Mouse (Mus musculus) thymus, adult 18-20 months (tissue): ENCODE data around the gene Chaf1a.

Experiments
- DNase-seq, 2 experiments: peaks; one replicate each; pipeline ENCODE4 v3.0.0; 2022; ENCODE audit warnings: mixed read lengths in 2 of 2

Chaf1a gene

DNA sequence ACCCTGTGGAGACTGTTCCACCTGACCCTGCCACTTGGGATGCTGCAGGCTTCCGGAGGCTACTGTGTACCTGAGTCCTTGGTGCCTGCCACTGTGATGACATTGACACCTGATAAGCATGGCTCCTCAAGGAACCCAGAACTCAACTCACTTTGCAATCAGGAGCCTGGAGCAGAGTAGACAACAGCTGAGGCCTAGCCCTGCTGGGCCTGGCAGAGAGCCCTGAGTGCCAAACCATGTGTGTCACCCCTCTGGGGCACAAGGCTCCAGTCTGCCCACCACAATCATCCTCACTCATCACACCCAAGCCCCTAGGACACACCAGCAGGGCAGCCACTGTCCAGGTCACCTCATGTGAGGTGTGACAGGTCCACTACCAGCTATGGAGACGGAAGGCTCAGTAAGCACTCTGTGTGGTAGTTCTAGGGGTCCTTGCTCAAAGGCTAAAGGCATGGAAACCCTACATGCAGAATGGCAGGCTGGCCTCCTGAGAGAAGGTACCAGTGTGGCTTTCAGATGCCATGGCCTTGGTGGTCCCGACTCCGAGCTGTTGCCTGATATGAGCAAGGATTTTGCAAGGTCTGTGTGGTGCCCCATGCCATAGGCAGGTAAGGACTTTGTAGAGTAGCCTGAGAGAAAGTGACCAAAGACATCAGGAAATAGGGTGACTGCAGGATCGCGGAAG lies 19.7 kb upstream of the Chaf1a start:
- no peak for DNase-seq

DNA sequence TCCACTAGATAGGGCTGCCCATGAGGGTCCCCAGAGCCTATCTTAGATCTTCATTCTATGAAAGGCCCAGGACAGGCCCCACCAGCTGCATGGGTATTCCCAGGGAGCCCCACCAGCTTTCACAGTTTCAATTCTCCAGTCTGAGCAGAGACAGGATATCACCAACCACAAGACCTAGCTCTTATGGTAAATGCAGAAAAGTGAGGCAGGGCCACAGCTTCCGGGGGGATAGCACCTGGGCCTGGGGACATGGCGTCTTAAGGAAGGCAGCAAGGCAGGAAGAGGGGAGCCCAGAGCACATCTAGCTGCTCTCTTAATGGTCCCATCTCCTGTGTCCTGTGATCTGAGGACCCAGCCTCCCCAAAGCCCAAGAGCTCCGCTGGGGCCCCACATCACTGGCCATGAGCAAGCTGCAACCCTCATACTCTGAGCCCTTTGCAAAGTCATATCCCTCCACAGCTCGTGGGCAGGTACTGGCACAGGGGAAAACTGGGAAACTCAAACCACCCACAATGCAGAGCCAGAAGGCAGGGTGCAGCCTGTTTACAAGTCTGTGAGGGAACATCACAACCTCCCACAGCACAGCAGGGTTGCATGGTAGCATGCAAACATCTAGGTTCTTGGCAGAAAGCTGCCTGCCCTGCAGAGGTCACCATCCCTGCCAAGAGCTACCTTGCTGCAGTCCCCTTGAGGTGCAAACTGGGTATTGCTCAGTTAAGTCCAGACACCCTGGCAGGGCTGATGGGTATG lies 18.9 kb upstream of the Chaf1a start:
- peak; percentile 78 to 84 for DNase-seq

DNA sequence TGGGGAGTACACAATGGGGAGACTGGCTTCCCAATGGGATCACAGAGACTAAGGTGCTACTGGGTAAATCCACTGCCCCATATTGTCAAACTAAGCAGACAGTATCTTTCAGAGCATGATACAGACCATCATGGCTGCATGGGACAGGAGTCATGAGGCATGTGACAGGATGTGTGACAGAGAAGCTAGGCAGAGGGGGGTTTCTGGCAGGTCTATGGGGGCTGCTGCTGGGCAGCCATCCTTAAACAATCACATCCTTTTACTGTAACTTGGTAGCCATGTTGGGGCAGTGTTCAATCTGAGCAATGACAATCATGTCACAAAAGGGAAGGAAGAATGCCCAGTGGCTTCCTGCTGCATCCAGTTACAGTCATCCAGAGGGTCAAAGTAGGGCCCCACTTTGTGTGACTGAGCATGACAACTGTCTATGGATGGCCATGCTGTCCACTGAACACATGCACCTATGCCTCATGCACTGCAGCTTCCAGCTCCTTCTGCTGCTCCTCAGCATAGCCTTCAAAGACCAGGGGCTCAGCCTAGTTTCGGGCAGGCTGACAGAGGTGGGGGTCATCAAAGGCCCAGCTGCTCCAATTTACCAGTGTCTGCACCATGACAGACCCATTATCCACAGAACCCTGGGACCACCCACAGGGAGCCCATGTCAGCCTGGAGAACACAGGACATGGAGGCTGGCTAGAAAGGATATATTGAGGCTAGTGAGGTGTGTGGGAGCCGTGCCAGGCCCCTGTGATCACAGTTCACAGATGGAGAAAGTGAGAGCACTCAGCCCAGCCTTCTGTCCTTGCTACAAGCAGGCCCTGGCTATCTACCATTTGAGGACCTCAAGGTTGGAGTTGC lies 17.9 kb upstream of the Chaf1a start:
- DNase-seq, result no peak

DNA sequence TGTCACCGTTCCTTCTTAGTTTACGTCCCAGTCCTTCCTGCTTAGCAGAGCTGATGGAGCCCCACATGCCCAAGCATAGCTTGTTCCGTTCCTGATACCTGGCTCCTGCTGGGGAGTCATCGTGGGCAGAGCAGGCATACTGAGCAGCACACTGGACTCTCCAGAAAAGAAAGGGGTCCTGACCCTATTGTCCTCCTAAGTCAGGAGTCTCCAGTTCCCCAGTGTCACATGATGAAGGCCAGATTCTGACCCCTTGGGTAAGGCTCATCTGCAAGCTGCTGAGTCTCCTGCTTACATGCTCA lies 17.3 kb upstream of the Chaf1a start:
- DNase-seq, result no peak

DNA sequence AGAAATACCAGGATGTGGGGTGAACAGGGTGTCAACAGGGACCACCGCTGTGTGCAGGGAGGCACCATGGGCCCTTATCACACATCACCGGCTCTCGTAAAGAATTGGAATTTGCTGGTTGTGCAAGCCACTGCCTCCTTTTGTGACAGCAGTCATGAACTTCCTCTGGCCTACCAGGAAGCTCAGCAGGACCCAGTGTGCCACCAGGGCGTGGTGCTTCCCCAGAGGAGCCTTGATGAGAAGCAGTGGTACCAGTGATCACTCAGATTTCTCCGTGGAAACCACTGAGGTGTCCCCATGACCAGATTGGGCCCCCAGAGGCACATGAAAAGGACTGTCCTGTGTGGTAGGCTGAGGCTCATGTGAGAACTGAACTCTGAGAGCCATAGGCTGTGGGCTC lies 16.9 kb upstream of the Chaf1a start:
- no peak for DNase-seq

DNA sequence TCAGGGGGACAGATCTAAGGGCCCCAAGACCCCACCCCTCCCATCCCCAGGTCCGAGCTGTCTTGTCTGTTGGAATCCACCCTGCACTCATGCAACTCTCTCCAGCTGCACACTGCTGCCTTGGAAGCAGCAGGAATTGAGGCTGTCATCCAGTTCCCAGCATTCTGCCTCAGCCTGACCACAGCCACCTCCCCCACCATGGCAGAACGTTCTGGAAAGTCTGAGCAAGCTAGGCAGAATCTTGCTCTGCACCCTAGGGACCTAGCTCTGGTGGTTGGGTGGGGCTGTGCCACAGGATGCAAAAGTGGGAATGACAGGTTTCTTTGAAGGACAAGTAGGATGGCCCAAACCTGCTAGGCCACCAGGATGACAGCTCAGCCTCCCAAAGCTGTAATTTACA lies 15.8 kb upstream of the Chaf1a start:
- no peak for DNase-seq

DNA sequence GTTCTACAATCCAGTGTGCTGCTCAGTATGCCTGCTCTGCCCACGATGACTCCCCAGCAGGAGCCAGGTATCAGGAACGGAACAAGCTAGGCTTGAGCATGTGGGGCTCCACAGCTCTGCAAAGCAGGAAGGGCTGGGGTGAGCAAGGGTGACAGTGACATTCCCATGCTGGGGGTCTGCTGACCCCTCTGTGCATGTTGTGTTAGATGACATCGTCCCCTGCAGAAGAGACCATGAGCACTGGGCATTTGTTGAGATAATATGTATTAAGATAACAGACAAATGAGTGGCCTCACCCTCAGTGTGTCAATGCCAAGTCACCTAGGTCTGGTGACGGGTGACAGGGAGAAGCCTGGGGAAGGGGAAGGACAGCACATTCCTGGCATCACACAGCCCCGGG lies 15.3 kb upstream of the Chaf1a start:
- DNase-seq, result no peak

DNA sequence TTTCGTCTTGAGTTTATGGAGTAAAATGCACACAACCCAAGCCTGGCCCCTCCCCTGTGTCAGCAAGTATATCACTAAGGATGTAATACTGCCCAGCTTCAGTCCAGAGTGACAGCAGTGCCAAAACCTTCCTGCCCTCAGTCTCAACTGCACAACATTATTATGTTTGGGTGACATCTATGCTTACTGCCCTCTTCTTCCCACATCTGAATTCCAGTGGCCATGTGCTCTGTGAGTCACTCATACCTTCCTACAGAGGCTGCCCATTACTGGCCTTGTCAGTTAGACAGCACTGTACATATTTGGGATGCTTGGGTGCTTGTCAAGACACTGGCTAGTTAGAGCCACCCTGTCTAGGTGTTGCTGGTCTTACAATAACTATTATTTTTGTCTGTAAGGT lies 13.9 kb upstream of the Chaf1a start:
- no peak for DNase-seq

DNA sequence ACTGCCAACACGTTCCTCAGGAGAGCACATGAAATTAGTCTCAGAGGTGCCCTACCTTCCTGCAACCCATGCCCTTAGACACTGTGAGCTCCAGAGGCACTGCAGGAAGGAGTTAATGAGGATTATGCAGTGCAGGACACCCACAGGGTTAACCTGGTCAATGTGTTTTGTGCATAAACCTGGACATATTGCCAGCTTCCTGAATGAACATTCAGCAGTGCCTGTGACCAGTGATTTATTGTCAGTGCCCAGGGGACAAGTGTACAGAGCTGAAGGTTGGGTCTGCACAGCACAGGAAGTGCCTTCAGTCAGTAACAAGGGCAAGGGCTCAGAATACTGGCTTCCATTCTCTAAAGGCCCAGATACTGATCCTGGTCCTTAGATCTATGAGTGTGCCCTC lies 13.4 kb upstream of the Chaf1a start:
- DNase-seq, result no peak

DNA sequence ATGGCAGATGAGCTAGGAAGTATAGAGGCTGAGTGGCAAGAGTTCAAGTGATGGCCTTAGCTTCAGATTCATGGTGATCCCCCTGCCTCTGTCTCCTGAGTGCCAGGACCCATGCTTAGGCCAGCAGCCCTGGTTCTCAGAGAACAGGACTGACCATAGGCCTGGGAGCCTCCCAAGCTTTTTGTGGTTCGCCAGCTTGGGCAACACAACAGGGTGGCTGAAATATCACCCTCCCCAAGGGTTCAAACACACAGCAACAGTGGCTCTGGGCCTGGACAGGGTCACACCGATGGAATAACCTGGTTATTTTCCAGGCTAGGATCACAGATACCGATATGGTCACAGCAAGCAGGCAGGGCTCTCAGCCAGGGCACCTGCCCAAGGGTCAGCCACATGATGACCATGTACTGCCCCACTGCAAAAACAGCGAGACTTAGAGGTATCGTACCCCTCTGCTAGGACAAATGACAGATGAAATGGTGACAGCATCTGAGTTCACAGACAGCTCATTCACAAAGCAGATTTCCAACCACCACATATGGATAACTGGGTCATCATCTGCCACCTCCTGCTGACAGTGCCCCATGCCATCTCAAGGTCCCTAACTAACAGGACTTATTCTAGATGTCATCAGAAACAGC lies 12.3 kb upstream of the Chaf1a start:
- no peak for DNase-seq

DNA sequence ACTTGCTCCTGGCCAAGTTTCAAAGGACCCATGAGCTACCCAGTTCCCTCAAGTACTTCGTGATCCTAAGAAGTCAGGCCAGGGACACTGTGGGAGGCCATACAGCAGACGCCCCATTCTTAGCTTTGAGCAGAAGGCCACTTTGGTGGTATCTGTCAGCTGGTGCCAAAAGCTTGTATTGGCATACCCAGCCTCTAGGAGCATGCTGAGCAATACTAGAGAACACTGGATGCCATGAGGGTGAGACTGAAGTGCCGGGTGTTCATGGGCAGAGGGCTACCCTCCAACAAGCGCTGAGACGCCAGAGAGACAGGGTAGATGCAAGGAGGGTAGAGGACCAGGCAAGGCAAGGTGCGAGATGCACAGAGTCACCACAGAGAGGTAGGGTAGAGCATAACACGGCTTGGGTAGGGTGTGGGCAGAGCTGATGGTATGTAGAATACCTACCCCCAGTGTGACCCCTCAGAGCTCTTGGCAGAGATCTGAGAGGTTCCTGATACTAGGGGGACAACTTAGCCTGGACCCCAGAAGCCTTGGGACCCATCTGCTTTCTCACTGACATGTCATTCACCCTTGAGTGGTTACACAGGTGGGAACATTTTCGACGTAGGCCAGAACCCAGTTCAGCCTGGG lies 9.9 kb upstream of the Chaf1a start:
- no peak for DNase-seq

DNA sequence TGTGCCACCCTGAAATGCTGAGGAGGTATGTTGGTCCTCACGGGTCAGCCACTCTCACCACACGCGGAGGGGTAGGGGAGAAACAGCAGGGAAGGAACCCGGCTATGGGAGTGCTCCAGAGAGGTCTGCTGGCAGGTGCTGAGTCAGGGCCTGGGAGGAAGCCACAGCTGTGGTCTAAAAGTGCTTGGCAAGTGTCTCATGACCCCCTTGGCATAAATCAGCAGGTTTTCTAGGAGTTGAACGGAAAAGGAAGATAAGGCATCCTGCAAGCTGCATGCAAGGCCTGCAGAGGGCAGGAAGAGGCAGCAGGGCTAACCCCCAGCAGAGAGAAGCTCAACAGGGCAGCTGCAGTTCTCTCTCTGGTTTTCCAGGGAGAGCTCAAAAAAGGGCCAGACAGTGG lies 9.3 kb upstream of the Chaf1a start:
- no peak for DNase-seq

DNA sequence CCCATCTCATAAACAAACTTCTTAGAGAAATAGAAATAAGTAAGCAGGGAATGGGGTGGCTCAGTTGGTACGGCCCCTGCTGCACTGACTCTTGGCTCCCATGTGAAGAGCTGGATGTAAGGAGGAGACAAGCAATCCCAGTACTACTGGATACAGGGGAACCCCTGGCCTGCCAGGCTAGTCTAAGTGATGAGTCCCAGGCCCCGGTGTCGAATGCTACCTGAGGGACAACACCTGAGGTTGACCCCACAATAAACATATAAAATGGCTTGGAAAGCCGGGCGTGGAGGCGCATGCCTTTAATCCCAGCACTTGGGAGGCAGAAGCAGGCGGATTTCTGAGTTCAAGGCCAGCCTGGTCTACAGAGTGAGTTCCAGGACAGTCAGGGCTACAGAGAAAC lies 8.8 kb upstream of the Chaf1a start:
- DNase-seq, result no peak

DNA sequence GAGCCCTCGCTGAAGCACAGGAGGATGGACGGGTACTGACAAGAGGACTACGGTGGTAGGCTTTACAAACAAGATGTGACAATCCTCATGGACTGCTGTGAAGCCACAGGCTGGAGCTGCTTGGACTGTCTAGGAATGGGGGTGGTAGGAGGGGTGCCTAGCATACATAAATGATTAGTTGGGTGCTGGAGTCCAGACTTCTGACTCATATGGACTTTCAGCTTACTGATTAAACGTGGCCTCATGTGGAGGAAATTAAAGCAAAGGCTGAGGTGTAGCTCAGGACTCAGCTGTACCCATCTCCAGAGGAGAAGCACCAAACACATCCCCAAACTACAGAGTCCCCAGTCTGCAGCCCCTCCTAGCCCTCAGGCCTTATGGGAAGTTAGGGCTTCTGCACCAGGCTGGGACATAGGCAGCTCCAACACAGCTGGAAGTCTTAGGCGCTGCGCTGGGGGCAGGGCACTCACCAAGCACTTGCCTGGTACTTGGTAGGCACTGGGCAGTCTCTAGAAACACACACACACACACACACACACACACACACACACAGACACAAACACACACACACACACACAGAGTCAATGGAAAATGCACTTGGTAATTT lies 8.0 kb upstream of the Chaf1a start:
- DNase-seq, result no peak

DNA sequence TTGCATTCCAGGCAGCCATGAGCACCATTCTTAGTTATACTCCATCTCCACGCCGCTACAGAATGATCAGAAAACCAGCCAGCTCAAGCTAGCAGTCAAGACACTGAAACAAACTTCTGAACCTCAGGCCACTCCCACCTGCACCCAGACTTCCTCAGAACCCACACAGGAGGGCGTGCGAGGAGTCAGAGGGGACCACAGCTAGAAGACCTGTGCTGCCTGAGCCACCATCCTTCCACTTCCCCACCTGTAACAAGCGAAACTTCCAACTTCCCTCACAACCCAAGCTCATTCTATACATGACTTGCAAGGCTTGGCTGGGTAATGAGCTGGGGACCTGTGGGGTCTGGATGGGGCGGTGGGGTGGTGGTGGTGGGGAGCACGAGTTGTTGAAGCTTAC lies 7.4 kb upstream of the Chaf1a start:
- no peak for DNase-seq

DNA sequence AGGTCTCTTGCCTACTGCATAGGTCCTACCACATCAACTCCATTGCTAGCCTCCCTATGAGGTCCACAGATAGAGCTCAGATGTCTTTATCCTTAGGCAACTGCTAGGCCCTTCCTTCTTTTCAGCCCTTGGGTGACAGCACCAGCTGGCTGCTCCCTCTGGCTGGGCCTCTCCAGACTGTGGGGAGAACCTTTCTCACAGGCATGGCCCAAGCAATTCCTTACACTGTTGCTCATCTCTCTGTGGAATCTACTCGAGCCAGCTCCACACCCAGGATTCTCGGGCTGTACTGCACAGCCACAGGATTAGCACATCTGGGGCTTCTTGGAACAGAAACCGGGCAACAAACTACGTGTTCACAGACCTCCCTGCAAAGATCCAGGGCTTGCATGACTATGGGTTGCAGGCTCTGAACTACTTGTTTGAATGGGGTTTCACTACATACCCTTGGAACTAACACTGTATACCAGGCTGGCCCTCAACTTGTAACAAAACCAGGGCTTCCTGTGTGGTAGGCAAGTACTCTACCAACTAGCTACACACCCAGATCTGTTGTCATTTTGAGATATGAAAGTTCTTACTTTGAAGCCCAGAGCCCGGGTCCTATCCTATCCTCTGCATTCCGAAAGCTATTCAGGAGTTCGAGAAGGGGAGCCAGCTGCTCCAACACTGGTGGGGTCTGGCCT lies 6.1 kb upstream of the Chaf1a start:
- DNase-seq, result no peak

DNA sequence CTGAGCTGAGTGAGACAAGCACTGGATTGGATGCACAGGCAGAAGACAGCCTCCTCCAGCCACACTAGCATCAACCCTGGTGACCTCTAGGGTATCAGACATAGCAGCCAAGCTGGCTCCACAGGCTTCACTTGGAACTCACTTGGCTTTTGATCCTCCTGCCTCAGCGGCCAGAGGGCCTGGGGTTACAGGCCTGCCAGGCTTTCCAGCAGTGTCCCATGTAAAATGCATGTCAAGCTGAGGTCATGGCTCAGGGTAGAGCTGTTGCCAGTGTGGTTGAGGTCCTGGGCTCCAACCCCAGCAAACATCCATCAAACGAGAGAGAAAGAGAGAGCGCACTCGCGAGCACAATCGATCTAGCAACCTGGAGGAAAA lies 5.5 kb upstream of the Chaf1a start:
- no peak for DNase-seq

DNA sequence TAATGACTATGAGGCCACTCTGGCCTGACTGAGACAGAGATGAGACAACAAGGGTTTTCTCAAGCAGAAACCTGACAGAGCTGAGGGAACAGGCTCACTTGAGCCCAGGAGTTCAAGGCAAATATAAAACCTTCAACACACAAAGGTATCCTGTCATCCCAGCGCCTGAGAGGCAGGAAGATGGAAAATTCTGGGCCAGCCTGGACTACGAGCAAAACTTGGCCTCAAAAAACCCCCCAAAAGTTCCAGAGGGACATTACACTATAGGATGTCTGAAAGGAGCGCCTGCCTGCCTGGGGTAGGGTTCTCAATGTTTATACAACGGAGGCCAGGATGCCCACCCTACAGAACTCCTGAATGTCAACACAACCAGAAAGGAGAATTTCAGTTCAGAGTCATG lies 5.0 kb upstream of the Chaf1a start:
- no peak for DNase-seq

DNA sequence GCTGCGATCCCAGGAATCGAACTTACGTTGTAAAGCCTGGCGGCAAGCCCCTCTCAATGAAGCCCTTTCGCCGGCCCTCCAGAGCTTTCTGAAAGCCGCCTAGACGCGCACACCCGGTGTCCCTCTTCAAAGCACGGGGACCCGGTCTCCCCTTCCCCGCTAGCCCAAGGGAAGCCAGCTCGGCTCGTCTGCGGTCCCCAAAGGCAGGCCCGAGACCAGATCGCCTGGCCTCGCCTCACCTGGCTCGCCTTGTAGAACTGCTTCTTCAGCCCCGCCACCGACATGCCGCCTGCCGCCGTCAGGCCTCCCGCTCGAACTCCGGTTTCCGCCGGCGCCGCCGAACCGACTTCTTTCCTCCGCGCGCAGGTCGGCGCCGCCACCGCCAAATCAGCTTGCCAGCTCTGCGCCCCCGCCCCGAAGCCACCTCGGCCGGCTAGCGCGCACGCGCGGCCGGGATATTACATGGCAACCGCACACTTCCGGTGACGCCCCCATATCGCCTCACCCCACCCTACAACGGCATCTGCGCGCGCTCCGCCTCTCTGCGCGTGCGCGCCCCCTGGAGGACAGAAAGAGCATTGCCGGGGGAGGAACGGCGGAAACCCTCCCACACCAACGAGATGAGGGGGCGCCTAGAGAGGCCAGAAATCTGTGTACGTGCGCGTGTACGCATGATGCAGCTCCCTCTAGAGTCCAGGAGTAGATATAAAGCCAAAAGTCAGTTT lies 3.9 kb upstream of the Chaf1a start, which contains the start of gene Sh3gl1:
Sh3gl1 (minus strand) TSS at position 460 of the 725 bp plus-strand sequence.
- DNase-seq, result peak; percentile 98 to 99

DNA sequence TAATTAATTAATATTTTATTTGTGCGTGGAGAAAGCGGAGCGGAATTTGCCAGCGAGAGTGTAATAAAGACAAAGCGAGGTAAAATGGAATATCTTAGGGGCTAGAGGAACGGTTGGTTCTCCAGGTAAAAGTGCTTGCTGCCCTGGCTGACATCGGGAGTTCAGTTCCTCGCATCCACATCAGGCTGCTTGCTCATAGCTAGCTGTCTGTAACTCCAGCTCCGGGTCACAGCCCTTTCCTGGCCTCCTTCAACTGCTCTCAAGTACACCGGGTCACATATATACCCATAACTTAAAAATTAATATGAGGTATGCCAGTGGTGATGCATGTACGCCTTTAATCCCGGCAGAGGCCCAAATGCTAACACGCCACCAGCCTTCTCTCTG lies 3.3 kb upstream of the Chaf1a start:
- no peak for DNase-seq

DNA sequence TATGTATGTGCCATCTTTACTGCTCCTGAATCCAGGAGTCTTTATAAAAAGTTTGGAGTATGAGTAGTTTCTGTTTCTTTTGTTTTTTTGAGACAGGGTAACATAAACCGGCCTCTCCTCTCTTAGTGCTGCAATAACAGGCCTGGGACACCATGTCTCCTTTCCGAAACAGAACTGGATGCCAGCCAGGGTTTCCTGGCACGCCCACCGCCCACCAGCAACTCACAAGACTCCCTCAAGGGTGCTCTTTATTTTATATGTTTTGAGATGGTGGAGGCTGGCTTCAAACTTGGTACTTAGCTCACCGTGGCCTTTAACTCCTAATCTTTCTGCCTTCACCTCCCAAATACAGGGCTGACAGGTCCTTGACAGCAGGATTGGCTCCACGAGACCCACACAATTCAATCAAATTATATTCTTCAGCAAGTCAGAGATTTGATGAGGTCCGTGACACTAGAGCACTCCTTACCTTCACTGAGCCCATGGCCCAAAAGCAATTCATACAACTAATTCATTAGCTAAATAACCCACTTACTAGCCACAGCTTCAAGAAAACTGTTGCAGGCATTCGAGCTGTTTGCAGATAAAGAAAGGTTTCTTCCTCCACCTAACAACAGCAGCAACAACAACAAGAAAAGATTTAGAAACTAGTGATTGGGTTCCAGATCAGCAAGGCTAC lies 1.5 kb upstream of the Chaf1a start:
- DNase-seq, result no peak
